Mouse (Mus musculus): ENCODE data around the gene Ctnna3. TPM values are rescaled to one million over a fixed set of nuclear protein-coding genes. Genes with fewer than 3 reads are reported as not detected.

The Ctnna3 gene
- polyA plus RNA-seq, 1 experiment: 0.01 TPM

GRCm38 (mm10) chr10:64879860-64880259, 1450.0 kb downstream of the Ctnna3 start:
- H3K27me3 ChIP-seq (ENCODE audit: control insufficient read depth, insufficient read depth, insufficient read length): no peaks in the 10 kb centered on the region
- no peak overlapping the region for H3K4me3 ChIP-seq (ENCODE audit: insufficient read depth, poor library complexity, severe bottlenecking)
- no peaks in the 10 kb centered on the region for H3K36me3 ChIP-seq (ENCODE audit: control insufficient read depth, insufficient read depth)
- TF ChIP-seq MAX (IDR thresholded peaks at IDR 0.05): no peak
- no peaks in the 10 kb centered on the region for H3K79me3 ChIP-seq (ENCODE audit: low read depth)
- H3ac ChIP-seq (ENCODE audit: control insufficient read depth, insufficient read length, low read depth): no peak overlapping the region
- H3K79me2 ChIP-seq (ENCODE audit: control insufficient read depth, insufficient read depth): no peaks in the 10 kb centered on the region

- Histone ChIP-seq H3ac (ENCODE audit: control insufficient read depth, insufficient read length, low read depth) (no peak overlapping the region), H3K79me2 (ENCODE audit: control insufficient read depth, insufficient read depth) (no peaks in the 10 kb centered on the region), H3K79me3 (ENCODE audit: low read depth) (no peaks in the 10 kb centered on the region), H3K36me3 (ENCODE audit: control insufficient read depth, insufficient read depth) (no peaks in the 10 kb centered on the region), H3K27me3 (ENCODE audit: control insufficient read depth, insufficient read depth, insufficient read length) (no peaks in the 10 kb centered on the region), H3K4me3 (ENCODE audit: insufficient read depth, poor library complexity, severe bottlenecking) (no peak overlapping the region)
- no peak for TF ChIP-seq MAX (IDR thresholded peaks at IDR 0.05)
- TF ChIP-seq FOSL1 (IDR thresholded peaks at IDR 0.05; ENCODE audit: insufficient read depth, low read length, poor library complexity, severe bottlenecking): no peak
- no peak for TF ChIP-seq MYOD1 (IDR thresholded peaks at IDR 0.05; ENCODE audit: control insufficient read depth, insufficient read length, low read depth)
- TF ChIP-seq CEBPB (IDR thresholded peaks at IDR 0.05; ENCODE audit: low read depth): no peak
- no peak for TF ChIP-seq USF1 (IDR thresholded peaks at IDR 0.05; ENCODE audit: low read depth)
- TF ChIP-seq MYOG (IDR thresholded peaks at IDR 0.05; ENCODE audit: control insufficient read depth, extremely low read depth, insufficient read length): no peak
- TF ChIP-seq CTCF (IDR thresholded peaks at IDR 0.05; ENCODE audit: control insufficient read depth, insufficient read depth, insufficient read length): no peak
These were observed 1457.0 kb downstream of the Ctnna3 start for GRCm38 (mm10) chr10:64886946-64887345.

DNA sequence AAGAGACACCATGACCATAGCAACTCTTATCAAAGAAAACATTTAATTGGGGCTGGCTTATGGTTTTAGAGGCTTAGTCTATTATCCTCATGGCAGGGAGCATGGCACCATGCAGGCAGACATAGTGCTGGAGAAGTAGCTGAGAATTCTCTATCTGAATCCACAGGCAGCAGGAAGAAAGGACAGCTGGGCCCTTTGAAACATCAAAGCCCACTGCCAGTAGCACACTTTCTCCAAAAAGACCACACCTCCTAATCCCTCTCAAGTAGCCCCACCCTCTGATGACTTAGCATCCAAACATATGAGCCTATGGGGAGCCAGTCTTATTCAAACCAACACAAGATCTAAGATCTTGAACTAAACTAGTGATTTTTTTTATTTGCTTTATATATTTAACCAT, 1462.6 kb downstream of the Ctnna3 start:
- no peaks in the 10 kb centered on the region for H3K79me3 ChIP-seq (ENCODE audit: low read depth)
- H3K36me3 ChIP-seq (ENCODE audit: control insufficient read depth, insufficient read depth): no peaks in the 10 kb centered on the region
- H3K79me2 ChIP-seq (ENCODE audit: control insufficient read depth, insufficient read depth): no peaks in the 10 kb centered on the region
- no peak overlapping the region for H3ac ChIP-seq (ENCODE audit: control insufficient read depth, insufficient read length, low read depth)
- H3K4me3 ChIP-seq (ENCODE audit: insufficient read depth, poor library complexity, severe bottlenecking): no peak overlapping the region
- no peak for TF ChIP-seq CTCF (IDR thresholded peaks at IDR 0.05; ENCODE audit: control insufficient read depth, insufficient read depth, insufficient read length)
- TF ChIP-seq FOSL1 (IDR thresholded peaks at IDR 0.05; ENCODE audit: insufficient read depth, low read length, poor library complexity, severe bottlenecking): no peak
- TF ChIP-seq USF1 (IDR thresholded peaks at IDR 0.05; ENCODE audit: low read depth): no peak
- no peak for TF ChIP-seq MAX (IDR thresholded peaks at IDR 0.05)
- no peak for TF ChIP-seq CEBPB (IDR thresholded peaks at IDR 0.05; ENCODE audit: low read depth)
- H3K27me3 ChIP-seq (ENCODE audit: control insufficient read depth, insufficient read depth, insufficient read length): no peaks in the 10 kb centered on the region

DNA sequence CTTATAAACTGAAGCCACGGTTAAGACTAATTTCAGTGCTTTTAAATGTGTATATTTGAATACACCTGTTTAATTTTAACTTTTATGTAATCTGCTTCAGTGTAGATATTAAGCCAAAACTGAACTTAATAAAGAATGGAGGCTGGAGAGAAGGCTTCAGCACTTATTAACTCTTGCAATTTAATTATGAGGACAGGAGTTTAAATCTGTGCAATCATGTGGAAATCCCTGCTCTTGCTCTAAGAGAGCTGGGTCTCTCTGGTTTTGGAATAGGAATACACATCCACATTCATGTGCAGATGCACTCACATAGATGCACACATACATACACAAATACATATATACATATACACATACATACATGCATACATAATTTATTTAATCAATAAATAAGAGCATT, 1468.8 kb downstream of the Ctnna3 start:
- H3ac ChIP-seq (ENCODE audit: control insufficient read depth, insufficient read length, low read depth): no peak overlapping the region

DNA sequence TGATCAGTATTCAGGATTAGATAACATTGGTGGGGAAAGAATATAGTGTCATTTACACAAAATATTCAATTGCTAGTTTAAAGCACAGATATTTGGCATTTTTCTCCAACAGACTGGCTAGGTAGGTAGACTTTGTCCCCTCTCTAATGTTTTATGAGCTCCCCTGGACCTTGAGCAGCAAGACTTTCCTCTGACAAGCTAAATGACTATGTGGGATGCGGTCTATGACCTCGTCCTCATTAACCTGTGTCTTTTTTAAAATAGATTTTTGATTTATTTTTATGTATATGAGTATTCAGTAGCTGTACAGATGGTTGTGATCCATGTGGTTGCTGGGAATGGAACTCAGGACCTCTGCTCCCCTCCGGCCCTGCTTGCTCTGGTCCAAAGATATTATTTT, 1471.8 kb downstream of the Ctnna3 start:
- Histone ChIP-seq H3K4me3 (ENCODE audit: insufficient read depth, poor library complexity, severe bottlenecking) (no peak overlapping the region), H3K79me3 (ENCODE audit: low read depth) (no peaks in the 10 kb centered on the region), H3ac (ENCODE audit: control insufficient read depth, insufficient read length, low read depth) (no peak overlapping the region), H3K79me2 (ENCODE audit: control insufficient read depth, insufficient read depth) (no peaks in the 10 kb centered on the region), H3K27me3 (ENCODE audit: control insufficient read depth, insufficient read depth, insufficient read length) (no peaks in the 10 kb centered on the region), H3K36me3 (ENCODE audit: control insufficient read depth, insufficient read depth) (no peaks in the 10 kb centered on the region)
- no peak for TF ChIP-seq MYOD1 (IDR thresholded peaks at IDR 0.05; ENCODE audit: control insufficient read depth, insufficient read length, low read depth)
- no peak for TF ChIP-seq CTCF (IDR thresholded peaks at IDR 0.05; ENCODE audit: control insufficient read depth, insufficient read depth, insufficient read length)
- TF ChIP-seq MYOG (IDR thresholded peaks at IDR 0.05; ENCODE audit: control insufficient read depth, extremely low read depth, insufficient read length): no peak
- no peak for TF ChIP-seq USF1 (IDR thresholded peaks at IDR 0.05; ENCODE audit: low read depth)
- no peak for TF ChIP-seq MAX (IDR thresholded peaks at IDR 0.05)
- TF ChIP-seq CEBPB (IDR thresholded peaks at IDR 0.05; ENCODE audit: low read depth): no peak
- no peak for TF ChIP-seq FOSL1 (IDR thresholded peaks at IDR 0.05; ENCODE audit: insufficient read depth, low read length, poor library complexity, severe bottlenecking)

More for the DNA sequence above, 1468.8 kb downstream of the Ctnna3 start:
- no peaks in the 10 kb centered on the region for H3K79me2 ChIP-seq (ENCODE audit: control insufficient read depth, insufficient read depth)
- no peaks in the 10 kb centered on the region for H3K79me3 ChIP-seq (ENCODE audit: low read depth)
- H3K4me3 ChIP-seq (ENCODE audit: insufficient read depth, poor library complexity, severe bottlenecking): no peak overlapping the region
- TF ChIP-seq MYOD1 (IDR thresholded peaks at IDR 0.05; ENCODE audit: control insufficient read depth, insufficient read length, low read depth): no peak
- TF ChIP-seq USF1 (IDR thresholded peaks at IDR 0.05; ENCODE audit: low read depth): no peak
- no peaks in the 10 kb centered on the region for H3K27me3 ChIP-seq (ENCODE audit: control insufficient read depth, insufficient read depth, insufficient read length)
- no peaks in the 10 kb centered on the region for H3K36me3 ChIP-seq (ENCODE audit: control insufficient read depth, insufficient read depth)

- TF ChIP-seq MYOD1 (IDR thresholded peaks at IDR 0.05; ENCODE audit: control insufficient read depth, insufficient read length, low read depth) (no peak), CEBPB (IDR thresholded peaks at IDR 0.05; ENCODE audit: low read depth) (no peak), USF1 (IDR thresholded peaks at IDR 0.05; ENCODE audit: low read depth) (no peak), MYOG (IDR thresholded peaks at IDR 0.05; ENCODE audit: control insufficient read depth, extremely low read depth, insufficient read length) (no peak), MAX (IDR thresholded peaks at IDR 0.05) (no peak), CTCF (IDR thresholded peaks at IDR 0.05; ENCODE audit: control insufficient read depth, insufficient read depth, insufficient read length) (no peak), FOSL1 (IDR thresholded peaks at IDR 0.05; ENCODE audit: insufficient read depth, low read length, poor library complexity, severe bottlenecking) (no peak)
- no peaks in the 10 kb centered on the region for H3K36me3 ChIP-seq (ENCODE audit: control insufficient read depth, insufficient read depth)
- no peaks in the 10 kb centered on the region for H3K79me3 ChIP-seq (ENCODE audit: low read depth)
- no peak overlapping the region for H3K4me3 ChIP-seq (ENCODE audit: insufficient read depth, poor library complexity, severe bottlenecking)
- no peaks in the 10 kb centered on the region for H3K27me3 ChIP-seq (ENCODE audit: control insufficient read depth, insufficient read depth, insufficient read length)
- no peaks in the 10 kb centered on the region for H3K79me2 ChIP-seq (ENCODE audit: control insufficient read depth, insufficient read depth)
- H3ac ChIP-seq (ENCODE audit: control insufficient read depth, insufficient read length, low read depth): no peak overlapping the region
These were observed 1511.1 kb downstream of the Ctnna3 start for GRCm38 (mm10) chr10:64940975-64941374.
